Mouse (Mus musculus) frontal cortex, adult (tissue): ENCODE measurements at regions not wholly inside any gene's neighbourhood (a gene's known extent, or its start where the extent isn't known, plus 50 kb on each side); places are given as distances from the start of the nearest gene placed in this dataset.
A peak's percentile ranks its signal among the peaks of the same experiment; 100 is the strongest.

ENCODE experiments used
- ATAC-seq: cut with Nextera tagmentation; 2 replicates; pipeline ENCODE4 v1.9.2; 2017; ENCODE audit warnings: mild to moderate bottlenecking, moderate library complexity, mixed read lengths; ENCODE audit not compliant: low TSS enrichment

GRCm38 (mm10) chr5:42270286-42271076 is 202.7 kb downstream of the Gm16223 start:
- peak; percentile 75 for ATAC-seq

DNA sequence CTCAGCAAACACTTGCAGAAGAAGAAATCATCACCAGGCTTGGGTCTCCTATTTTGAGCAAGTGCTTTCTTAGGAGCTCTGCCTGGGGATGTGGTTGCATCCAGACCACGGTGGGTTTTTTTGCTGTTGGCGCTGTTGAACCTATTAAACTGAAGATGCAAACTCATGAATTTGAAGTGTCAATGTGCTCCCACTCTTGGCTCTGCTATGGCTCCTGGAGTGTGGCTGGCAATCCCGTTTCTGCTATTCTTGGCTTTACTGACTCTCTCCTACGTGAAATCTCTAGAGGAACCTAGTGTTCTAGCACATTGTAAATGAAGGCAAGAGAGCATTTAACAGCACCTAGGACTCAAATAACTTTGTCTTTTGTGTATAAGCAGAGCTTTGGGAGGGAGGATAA is 204.2 kb downstream of the Gm16223 start:
- peak; percentile 92 for ATAC-seq

GRCm38 (mm10) chr5:42278617-42279296 is 211.0 kb downstream of the Gm16223 start:
- no peak for ATAC-seq
